Mouse (Mus musculus) ES-E14 (cell line): ENCODE measurements around the gene Csrnp3.

Source experiments
- CHD2 ChIP-seq: IDR thresholded peaks from 2 replicates; pipeline ENCODE4 v1.6.1; 2014; ENCODE audit warnings: mild to moderate bottlenecking, low read depth, low read length, inconsistent platforms
- HCFC1 ChIP-seq: IDR thresholded peaks from 2 replicates; pipeline ENCODE4 v1.6.1; 2012; ENCODE audit warnings: low read length, inconsistent platforms, borderline replicate concordance; ENCODE audit not compliant: insufficient read depth
- MAFK ChIP-seq: IDR thresholded peaks from 2 replicates; pipeline ENCODE4 v1.6.1; 2014; ENCODE audit warnings: mild to moderate bottlenecking, low read depth, low read length, inconsistent platforms; ENCODE audit not compliant: insufficient read depth
- ZC3H11A ChIP-seq: IDR thresholded peaks from 2 replicates; pipeline ENCODE4 v1.6.1; 2012; ENCODE audit warnings: low read depth, mild to moderate bottlenecking, inconsistent platforms, low read length, borderline replicate concordance
- ZNF384 ChIP-seq: IDR thresholded peaks from 2 replicates; pipeline ENCODE4 v1.6.1; 2012; ENCODE audit warnings: low read depth, low read length, inconsistent platforms

GRCm38 (mm10) chr2:65818080-65818796 is 27.3 kb upstream of the Csrnp3 start:
- no peak for TF ChIP-seq HCFC1
- TF ChIP-seq MAFK = no peak
- TF ChIP-seq ZNF384 = no peak
- no peak for TF ChIP-seq CHD2
- TF ChIP-seq ZC3H11A = no peak
